Mouse (Mus musculus): ENCODE measurements around the gene Tlx2.

The Tlx2 gene

DNA sequence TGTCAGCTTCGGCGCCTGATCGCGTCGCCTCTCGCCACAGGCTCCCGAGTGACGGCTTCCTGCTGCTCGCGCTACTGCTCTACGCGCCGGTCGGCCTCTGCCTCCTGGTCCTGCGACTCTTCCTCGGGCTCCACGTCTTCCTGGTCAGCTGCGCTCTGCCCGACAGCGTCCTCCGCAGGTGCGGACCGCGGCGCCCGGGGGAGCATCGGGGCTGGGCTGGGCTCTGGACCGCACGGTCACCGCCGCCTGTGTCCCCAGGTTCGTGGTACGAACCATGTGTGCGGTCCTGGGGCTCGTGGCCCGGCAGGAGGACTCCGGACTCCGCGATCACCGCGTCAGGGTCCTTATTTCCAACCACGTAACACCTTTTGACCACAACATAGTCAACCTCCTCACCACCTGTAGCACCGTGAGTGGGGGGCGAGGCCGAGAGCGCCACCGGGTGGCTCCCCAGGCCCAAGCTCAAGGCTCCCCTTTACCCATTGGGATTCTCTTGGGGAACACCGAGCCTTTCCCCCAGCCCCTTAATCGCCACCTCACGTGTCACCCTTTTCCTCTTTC lies 15.1 kb downstream of the Tlx2 start, which contains the start of gene Htra2:
TSS of gene Htra2 (minus strand) at position 403 of the 561 bp plus-strand sequence.
- peak; percentile 36 for DNase-seq (ENCODE audit: low spot score)

DNA sequence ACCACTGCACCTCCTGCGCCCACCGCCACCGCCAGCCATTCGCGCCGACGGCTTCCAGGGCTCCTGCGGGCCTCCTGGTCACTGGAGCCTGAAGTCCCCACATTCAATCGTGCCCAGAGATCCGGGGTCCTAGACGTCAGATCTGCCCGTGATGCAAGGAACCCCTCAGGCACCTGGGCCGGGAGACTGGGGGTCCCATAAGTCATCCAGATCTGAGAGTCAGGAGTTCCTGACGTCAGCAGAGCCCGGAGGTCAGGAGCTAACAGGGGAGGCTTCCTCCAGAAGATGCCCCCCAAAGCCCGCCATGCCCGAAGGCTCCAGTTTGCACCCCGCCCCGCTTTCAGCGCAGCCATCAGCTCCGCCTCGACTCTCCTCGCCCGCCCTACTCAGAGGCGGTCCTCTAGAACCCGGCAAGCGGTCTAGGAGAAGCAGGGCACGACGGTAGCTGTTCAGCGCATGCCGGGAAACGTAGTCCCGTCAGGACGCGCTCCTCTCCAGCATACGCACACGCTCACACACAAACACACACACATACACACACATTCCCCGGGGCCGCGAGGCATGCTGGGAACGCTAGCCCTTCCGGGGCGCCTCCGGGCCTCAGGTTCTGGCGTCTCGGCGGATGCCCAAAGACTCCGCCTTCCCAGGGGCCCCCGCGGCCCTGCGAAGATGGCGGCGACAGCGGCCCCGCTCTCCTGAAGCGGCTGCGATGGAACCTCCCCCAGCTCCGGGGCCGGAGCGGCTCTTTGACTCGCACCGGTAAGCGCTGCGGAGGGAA lies 15.8 kb downstream of the Tlx2 start, which contains the start of gene Aup1:
TSS of gene Aup1 (plus strand) at position 448 of the 778 bp plus-strand sequence.
- DNase-seq (ENCODE audit: low spot score), result peak; percentile 99

DNA sequence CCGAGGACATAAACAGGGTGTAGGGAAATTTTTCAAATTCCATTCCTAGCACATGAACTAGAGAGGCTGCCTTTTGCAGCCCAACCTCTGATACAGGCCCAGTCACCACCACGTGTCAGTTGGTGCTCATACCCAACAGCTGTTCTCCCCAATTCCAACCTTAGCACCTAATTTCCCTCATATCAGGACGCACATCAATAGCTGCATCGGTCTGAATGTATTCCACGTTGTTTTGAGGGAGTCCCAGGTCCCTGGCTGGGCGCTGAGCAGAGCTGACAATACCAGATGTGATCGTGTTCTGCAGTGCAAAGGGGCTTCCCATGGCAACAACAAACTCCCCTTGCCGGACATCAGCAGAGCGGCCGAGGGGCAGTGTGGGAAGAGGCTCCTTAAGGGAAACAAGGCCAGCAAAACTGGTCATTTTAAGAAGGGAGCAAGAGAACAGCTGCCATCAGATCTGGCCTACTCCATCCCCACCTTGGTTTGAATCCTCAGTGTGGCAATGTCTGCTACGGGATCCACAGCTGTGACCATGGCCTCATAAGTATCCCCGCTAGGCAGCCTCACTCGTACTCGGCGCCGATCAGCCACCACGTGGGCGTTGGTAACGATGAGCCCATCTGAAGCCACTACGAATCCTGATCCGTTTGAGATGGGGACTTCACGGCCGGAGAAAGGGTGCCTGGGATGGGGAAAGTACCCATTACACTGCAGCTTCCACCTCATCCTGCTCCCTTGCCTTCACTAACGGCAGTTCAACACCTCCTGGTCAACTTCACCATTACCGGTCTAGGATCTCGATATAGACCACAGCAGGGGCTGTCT lies 16.7 kb downstream of the Tlx2 start:
- DNase-seq (ENCODE audit: low spot score), result peak; percentile 55

DNA sequence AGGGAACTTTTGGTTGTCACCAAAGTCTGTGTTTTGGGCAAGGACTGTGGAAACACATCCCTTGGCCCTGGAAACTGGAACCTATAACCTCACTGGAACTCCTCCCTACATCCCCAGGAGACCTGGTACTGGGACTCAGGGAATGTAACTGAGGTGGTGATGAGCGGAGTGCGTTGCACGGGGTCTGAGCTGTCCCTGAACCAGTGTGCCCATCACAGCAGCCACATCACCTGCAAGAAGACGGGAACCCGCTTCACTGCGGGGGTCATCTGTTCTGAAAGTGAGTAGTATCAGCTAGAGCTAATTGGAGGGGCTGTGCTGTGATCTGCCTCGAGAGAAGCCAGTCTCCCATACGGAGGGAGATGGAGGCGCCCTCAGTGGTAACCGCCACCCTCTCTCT lies 20.7 kb downstream of the Tlx2 start:
- no peak for DNase-seq (ENCODE audit: low spot score)

DNA sequence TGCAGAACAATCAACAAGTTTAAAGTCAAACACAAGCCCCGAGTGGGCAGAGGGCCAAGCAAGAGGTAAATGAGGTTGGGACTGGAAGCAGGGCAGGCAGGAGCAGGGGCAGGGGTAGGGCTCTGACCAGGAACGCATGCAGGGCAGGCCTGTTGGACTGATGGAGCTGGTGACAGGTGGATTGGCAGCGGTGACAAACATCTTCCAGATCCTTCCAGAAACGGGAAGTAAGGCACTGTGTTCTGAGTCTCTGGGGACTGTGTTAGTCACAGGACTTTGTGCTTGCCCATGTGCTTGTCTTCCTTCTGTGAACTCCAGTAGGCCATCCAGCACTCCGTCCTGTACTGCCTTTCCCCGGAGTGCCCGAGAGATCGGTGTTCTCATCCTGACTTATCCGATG lies 25.4 kb downstream of the Tlx2 start:
- no peak for DNase-seq (ENCODE audit: low spot score)

DNA sequence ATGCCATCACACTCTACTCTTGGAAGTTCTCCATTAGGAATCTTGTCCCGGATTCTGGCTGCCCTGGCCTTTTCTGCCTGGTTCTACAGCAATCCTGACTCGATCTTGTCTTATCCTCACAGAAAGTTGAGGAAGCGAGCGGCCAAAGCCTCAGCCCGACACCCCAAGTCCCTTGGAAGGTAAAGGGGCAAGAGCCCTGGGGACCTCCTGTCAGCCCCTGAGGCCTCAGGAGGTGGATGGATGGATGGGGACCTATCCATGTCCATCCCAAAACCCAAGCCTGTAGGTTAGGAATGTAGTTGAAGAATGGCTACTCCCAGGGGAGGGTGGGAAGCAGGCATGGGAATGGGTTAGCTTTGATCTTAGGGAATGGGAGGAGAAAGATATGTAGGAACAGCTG lies 26.1 kb downstream of the Tlx2 start:
- no peak for DNase-seq (ENCODE audit: low spot score)

DNA sequence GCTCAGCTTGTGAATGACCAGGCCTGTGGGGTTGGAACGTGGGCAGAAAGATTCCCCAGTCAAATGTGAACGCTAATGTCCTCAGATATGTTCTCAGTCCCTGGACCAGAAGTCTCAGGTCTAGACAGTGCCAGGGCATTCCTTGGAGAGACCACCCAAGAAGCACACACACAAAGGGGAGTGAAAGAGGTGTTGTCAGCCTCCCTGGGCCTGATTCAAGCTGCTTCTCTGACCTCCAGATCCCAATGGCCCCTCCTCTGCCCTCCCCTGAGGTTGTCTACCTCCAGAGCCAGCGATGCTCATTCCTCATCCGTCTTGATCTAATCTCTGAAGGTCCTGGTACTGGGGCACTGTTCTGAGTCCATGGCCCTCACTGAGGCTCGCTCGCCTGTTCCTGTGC lies 26.5 kb downstream of the Tlx2 start:
- DNase-seq (ENCODE audit: low spot score), result no peak

DNA sequence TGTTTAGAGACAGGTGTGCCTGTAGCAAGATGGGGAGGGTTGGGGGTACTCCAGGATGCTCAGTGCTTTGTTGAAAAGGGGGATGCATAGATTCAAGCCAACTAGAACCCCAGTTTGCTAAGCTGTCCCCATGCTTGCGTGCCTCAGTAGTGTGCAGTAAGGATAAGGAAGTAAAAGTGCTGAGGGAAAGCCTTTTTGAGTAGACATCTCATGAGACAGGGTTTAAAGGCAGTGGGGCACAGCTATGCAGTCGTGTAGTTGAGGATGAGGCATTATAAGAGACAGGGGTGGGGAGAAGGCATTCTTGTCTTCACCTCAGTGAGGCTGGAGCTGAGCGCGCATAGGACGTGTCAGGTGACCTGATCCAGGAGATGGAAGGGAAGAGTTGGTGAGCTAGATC lies 29.5 kb downstream of the Tlx2 start:
- DNase-seq (ENCODE audit: low spot score), result no peak

DNA sequence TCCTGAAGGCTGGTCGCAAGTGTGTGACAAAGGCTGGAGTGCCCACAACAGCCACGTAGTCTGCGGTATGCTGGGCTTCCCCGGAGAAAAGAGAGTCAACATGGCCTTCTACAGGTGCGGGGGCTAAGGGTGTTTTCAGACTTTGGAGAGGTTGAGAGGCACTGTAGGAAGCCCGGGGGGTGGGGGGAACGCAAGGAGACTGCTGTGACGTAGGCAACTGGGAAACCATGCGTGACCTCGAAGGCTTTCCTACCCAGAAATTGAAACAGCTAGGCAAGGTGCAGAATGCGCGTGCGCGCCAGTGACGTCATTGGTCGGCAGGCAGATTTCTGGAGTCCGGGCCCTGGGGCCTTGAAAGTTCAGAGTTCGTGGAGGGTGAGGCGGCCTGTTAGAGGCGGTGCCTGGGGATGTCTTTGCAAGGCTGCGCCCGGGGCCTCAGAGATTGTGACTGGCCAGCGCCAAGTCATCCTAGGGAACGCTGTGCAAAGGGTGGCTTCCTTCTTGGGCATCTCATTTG lies 31.5 kb downstream of the Tlx2 start:
- peak; percentile 90 for DNase-seq (ENCODE audit: low spot score)

DNA sequence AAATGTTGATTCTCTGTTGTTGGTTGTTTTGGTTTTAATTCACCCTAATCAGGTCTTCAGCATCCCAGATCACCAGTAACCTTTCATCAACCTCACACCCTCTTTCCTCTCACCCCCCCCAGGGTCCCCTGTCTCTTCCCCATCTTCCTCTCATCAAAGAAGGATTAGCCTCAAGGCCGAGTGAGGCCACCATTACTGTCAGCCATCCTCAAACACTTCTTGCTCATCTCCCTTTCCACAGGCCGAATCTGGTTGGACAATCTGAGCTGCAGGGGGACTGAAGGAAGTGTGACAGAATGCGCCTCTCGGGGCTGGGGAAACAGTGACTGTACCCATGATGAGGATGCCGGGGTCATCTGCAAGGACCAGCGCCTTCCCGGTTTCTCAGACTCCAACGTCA lies 32.9 kb downstream of the Tlx2 start:
- no peak for DNase-seq (ENCODE audit: low spot score)

DNA sequence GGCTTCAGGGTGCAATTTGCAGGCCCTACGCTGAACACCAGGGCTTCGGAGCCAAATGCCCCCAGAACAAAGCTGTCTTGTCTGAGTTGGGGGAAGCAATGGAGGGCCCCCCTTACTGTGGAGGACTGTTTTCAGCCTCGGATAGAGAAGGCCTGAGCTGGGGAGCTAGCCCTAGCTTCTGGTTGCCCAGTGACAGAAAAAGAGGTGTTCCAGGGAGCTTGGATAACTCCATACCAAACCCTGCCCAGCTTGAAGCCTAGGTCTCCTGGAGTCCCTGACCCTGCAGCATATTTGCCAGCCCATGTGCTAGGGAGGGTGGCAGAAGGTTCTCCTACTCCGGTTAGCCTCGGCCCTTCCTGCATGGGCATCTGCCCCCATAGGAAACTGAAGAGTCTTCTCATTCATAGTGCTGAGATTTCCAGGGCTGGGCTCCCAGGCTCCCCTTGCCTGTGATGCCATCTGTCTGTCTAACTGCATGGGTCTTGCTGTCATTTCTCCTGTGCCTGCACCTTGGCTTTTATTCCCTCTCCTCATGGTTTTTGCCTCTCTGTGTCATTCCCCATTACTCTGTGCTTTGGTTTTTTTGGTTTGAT lies 35.5 kb downstream of the Tlx2 start:
- DNase-seq (ENCODE audit: low spot score), result peak; percentile 16

DNA sequence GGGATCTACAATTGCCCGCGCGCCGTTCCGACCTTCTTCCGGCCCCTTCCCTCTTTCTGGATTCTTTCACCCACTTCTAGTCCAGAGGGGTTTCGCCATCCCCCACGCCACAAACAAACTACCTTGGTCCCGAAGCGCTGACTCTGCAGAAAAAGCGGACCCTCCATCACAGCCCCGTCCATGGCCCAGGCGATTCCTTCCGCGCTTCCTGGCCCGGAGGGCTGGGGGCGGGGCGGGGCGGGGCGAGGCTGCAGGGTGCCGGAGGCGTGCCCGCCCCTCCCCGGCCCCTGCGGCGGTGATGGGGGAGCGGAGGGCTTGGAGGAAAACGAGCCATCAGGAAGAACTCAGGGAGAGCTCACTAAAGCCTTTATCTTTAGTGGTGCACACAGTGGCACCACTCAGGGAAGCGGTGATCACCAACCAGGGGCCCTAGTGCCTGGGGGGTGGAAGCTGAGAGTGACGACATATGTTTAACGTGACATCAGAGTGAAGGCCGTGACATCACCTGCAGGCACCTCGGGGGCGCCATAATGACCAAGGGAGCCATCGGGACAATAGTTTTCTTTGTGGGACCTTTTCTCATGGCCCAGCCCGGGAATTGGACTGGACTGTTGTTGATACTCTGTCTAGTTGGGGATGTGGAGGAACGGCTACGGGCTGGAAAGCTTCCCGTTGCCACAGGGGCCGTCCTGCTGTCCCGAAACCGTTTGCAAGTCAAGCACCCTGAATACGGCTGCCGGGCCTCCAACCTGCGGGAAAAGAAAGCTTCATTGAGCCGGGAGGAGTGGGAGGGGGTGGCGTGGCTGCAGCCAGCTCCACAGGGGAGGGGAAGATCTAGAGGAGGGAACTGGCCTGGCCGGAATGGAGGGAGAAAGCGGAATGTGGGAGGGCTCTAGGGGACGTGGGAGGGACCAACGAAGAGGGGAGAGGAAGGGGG lies 36.6 kb downstream of the Tlx2 start, which contains the start of the genes Dok1 and Loxl3:
TSS of gene Dok1 (minus strand) at position 223 of the 937 bp plus-strand sequence.
TSS of gene Loxl3 (plus strand) at position 925 of the 937 bp plus-strand sequence.
- peak; percentile 74 for DNase-seq (ENCODE audit: low spot score)

DNA sequence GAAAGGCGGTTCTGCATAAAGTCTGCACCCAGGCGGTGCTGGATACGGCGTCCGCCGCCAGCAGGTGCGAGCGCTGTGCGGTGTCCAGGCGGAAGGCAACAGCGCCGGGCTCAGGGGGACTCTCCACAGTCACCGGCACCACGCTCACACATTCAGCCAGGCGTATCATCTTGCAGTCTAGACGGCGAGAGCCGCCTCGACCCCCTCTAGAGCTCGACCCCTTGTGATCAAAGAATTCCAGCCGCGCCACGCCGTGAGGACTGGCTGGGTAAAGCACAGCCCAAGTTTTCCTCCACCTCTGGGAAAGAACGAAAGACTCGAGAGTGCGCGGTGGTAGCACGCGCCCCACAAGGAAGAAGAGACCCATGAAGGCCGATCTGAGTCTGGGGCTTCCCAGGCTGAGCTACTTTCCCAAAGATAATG lies 37.3 kb downstream of the Tlx2 start:
- peak; percentile 60 for DNase-seq (ENCODE audit: low spot score)

DNA sequence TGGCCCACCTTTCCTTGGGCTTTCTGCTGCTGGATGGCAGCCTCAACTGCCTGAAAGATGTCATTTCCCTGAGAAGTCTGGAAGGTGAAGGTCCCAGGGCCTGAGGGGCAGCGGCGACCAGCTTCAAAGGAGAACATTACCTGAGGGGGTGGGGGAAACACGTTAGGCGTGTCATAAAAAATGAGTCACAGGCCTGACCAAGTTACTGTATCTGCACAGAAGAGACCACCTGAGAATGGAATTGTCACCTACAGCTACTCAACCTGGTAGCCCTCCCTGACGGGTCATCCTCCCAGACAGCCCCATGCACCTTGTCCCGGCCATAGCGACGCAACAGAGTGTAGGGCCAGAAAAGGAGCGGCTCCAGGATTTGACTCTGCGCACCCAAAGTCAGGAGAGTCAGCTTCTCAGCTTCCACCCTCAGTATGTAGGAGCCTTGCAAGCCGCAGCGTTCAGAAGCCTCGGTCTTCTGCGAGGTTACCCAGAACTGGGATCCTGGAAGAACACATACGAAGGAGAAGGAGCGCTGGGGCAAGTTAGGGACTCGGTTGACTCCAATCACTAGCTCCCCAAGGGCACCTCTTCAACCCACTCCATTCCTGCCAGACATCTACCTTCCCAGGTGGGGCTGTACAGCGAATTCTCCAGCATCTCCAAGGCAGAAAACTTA lies 38.0 kb downstream of the Tlx2 start:
- DNase-seq (ENCODE audit: low spot score), result no peak

DNA sequence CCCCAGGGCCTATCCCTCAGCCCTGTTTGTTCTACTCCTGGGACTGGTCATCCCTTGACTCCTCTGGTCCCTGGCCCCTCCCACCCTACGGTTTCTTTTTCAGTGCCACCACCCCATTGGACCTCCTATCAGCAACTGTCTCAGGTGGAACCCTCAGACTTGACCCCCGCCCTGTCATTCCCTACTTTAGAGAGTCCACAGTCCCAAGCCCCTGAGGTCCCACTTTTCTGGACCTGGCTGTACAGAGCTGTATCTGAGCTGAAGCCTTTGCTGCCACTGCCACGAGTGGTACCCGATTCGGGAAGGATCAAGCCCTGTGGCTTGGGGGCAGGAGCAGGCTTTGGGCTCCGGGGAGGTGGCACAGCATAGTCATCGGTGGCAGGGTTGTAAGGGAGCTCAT lies 39.0 kb downstream of the Tlx2 start:
- DNase-seq (ENCODE audit: low spot score), result no peak

DNA sequence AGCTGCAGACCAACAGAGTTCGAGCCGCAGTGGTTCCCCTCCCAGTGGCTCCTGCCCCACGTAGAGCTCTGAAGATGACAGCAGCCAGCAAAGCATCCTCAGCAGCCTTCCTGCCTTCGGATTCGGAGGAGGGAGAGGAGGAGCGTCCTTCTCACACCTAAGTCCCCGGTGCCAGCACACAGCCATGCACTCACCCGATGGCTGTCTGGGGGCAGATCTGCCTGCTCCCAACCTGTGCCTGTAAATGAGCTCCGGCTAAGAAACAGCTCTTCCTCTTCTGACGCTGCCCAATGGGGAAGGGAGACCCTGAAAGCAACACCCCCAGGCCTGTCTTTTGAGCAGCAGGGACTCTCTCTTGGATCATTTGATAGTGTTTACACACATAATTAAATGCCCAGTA lies 40.3 kb downstream of the Tlx2 start:
- no peak for DNase-seq (ENCODE audit: low spot score)

DNA sequence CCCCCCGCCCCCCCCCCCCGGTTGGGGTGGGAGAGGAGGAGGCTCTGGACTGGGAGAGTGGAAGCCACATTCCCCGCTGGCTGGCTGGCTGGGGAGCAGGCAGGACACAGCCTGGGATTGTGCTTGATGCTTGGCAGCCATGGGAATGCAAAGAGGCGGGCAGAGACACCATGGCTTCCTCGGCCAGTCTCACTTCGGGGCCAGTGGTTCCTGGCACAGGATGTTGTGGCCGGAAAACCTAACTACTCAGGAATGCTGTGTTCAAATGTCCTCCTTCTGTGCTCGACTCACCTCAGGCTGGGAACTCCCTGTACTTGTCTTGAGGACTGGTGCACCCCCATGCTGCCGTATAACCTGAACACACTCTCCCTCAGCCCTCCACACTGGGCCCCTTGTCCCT lies 42.4 kb downstream of the Tlx2 start:
- no peak for DNase-seq (ENCODE audit: low spot score)

DNA sequence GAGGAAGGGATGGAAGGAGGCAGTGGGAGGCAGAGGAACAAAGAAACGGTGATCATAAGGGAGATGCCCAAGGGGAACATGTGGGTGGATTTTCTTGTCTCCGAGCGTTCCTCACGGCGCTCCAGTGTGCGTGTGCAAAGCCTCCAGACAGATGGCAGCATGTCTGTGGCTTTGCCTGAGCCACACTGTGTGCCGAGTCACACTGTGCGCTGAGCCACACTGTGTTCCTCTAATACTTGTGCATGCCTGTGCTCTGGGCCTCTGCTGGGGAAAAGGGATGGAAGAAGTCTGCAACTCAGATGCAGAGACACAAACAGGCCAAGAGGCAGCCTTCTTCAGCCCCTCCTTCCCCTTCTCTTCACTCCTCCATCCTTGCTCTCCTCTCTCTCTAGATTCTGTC lies 42.8 kb downstream of the Tlx2 start:
- no peak for DNase-seq (ENCODE audit: low spot score)

DNA sequence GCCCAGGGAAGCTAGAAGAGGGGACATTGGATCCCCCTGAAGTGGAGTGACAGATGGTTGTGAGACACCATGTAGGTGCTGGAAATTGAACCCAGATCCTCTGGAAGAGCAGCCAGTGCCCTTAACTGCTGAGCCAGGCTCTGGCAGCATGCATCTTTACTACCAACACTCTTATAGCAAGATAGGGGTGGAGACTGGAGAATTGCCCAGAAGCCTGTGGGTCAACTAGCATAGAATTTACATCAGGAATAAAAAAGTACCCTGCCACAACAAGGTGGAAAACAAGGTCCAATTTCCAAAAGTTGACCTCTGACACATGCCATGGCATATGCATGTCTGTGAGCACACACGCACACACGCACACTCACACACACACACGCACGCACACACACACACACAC lies 44.9 kb downstream of the Tlx2 start:
- no peak for DNase-seq (ENCODE audit: low spot score)

DNA sequence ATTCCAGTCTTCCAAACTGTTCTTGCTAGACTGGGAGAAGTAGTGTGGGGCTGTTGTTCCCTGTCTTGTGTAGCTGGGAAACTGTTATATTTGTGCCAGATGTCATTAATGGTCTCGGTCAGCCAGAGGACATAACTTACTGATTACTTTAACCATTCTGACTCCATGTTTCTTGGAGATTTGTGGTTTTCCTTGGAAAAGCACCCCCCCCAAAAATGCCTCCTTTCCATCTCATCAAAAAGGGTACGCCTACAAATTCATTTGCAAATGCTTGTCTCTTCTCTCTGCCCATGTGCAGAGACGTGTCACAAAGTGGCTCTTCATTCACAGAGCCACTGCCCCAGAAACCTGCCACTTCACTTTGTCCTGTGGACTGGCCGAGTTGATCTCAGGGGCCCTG lies 45.7 kb downstream of the Tlx2 start:
- DNase-seq (ENCODE audit: low spot score), result no peak

All from retina, embryonic 14.5 days (tissue).